Mouse (Mus musculus) kidney, postnatal 36 days (tissue): Measurements from ENCODE around the gene Klk6.

ENCODE experiments used
- DNase-seq, 2 experiments: peaks; one replicate each; pipeline ENCODE4 v3.0.0; 2021 to 2022; ENCODE audit warnings: mixed read lengths in 2 of 2

The Klk6 gene

GRCm38 (mm10) chr7:43824199-43824598 is at the start of gene Klk6:
Klk6 (plus strand) TSS chr7:43824499.
- DNase-seq: no peak

- DNase-seq: no peak
Observed at GRCm38 (mm10) chr7:43774802-43775201, 49.5 kb upstream of the Klk6 start.

GRCm38 (mm10) chr7:43775311-43776057 is 48.8 kb upstream of the Klk6 start:
- no peak for DNase-seq

- DNase-seq: no peak
Observed at GRCm38 (mm10) chr7:43776506-43776905, 47.8 kb upstream of the Klk6 start.

GRCm38 (mm10) chr7:43777423-43777822 is 46.9 kb upstream of the Klk6 start:
- no peak for DNase-seq

GRCm38 (mm10) chr7:43778176-43778970 is 45.9 kb upstream of the Klk6 start:
- no peak for DNase-seq

GRCm38 (mm10) chr7:43780241-43780640 is 44.1 kb upstream of the Klk6 start:
- DNase-seq: no peak

- no peak for DNase-seq
Observed at GRCm38 (mm10) chr7:43780746-43781145, 43.6 kb upstream of the Klk6 start, which contains the start of gene Klk10. Klk10 (plus strand) TSS chr7:43781035.

- DNase-seq: no peak
Observed at GRCm38 (mm10) chr7:43781541-43781940, 42.8 kb upstream of the Klk6 start.

- DNase-seq: peak; percentile 67 to 91
Observed at GRCm38 (mm10) chr7:43782275-43783265, 41.7 kb upstream of the Klk6 start.

GRCm38 (mm10) chr7:43785286-43785685 is 39.0 kb upstream of the Klk6 start:
- peak; percentile 14 to 59 for DNase-seq

- no peak for DNase-seq
Observed at GRCm38 (mm10) chr7:43788096-43788495, 36.2 kb upstream of the Klk6 start.

GRCm38 (mm10) chr7:43789295-43789694 is 35.0 kb upstream of the Klk6 start:
- DNase-seq: no peak

- DNase-seq: no peak
Observed at GRCm38 (mm10) chr7:43791591-43791990, 32.7 kb upstream of the Klk6 start, which contains the start of gene Klk9. Klk9 (plus strand) TSS chr7:43791891.

- no peak for DNase-seq
Observed at GRCm38 (mm10) chr7:43796355-43796754, 27.9 kb upstream of the Klk6 start.

- DNase-seq: peak; percentile 13 to 55
Observed at GRCm38 (mm10) chr7:43797333-43797769, 26.9 kb upstream of the Klk6 start, which contains the start of gene Klk8. Klk8 (plus strand) TSS chr7:43797577.

- DNase-seq: peak in 1 of 2 experiments; percentile 11
Observed at GRCm38 (mm10) chr7:43797844-43798462, 26.3 kb upstream of the Klk6 start.

- no peak for DNase-seq
Observed at GRCm38 (mm10) chr7:43799876-43800275, 24.4 kb upstream of the Klk6 start.

- no peak for DNase-seq
Observed at GRCm38 (mm10) chr7:43810994-43811393, 13.3 kb upstream of the Klk6 start, which contains the start of gene Klk7. Klk7 (plus strand) TSS chr7:43811294.

GRCm38 (mm10) chr7:43815211-43815610 is 9.1 kb upstream of the Klk6 start:
- DNase-seq: no peak

GRCm38 (mm10) chr7:43816746-43817145 is 7.6 kb upstream of the Klk6 start:
- DNase-seq: no peak

- no peak for DNase-seq
Observed at GRCm38 (mm10) chr7:43821581-43821980, 2.7 kb upstream of the Klk6 start.
